Mouse (Mus musculus): ENCODE data around the gene Hmbs.

DNA sequence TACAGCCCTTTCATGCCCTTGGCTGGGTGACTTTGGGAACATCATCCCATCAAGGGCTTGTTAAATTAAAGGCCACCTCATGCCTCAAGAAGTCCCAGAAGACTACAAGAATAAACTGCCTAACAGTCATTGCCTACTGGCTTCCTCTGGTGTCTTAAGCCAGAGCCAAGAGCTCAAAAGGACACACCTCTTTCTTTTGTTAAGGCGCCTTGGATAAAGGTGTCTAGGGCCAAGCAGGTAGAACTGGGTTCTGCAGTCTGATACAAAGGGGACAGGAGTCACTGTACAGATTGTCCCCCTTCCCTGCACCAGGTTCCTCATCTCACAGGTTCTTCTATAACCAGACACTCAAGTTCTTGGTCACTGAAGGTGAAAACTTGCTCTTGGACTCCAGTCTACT, 1.4 kb downstream of the Hmbs start:
- TF ChIP-seq TAL1 (IDR thresholded peaks at IDR 0.05; ENCODE audit: low read length) (no peak), GATA1 (IDR thresholded peaks at IDR 0.05; ENCODE audit: low read length) (no peak)
